Mouse (Mus musculus): ENCODE measurements at regions not wholly inside any gene's neighbourhood (a gene's known extent, or its start where the extent isn't known, plus 50 kb on each side); places are given as distances from the start of the nearest gene placed in this dataset.
A peak's percentile ranks its signal among the peaks of the same experiment; 100 is the strongest.
"Not testable (repeated sequence)": the region's sequence is repeated elsewhere in the genome, so short reads cannot be mapped to it uniquely, and the experiment has no call there.

DNA sequence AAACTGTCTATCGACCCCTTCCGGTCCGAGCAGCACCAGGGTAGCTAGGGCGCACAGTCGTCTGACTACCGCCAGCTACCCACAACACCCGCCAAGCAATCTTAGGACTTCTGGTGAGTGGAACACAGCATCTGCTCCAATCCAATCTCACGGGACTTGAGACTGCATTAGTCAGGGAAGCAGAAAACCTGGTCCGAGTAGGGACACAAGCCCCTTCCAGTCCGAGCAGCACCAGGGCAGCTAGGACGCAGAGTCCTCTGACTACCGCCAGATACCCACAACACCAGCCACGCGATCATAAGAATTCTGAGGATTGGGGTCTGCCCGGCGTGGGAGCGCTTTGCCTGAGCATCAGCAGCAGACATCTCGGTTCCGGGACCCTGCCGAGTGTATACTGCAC lies 79.6 kb downstream of the Gm10715 start:
- DNase-seq (ENCODE audit: low spot score): not testable (repeated sequence)

DNA sequence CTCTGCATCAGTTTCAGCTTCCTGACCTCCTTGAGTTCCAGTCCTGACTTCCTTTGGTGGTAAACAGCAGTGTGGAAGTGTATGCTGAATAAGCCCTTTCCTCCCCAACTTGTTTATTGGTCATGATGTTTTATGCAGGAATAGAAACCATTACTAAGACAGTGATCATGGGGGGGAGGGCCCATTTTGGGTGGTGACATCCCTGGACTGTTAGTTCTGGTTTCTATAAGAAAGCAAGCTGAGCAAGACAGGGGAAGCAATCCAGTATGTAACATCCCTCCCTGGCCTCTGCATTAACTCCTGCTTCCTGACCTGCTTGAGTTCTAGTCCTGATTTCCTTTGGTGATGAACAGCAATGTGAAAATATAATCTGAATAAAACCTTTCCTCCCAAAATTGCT lies 124.5 kb downstream of the Gm10715 start:
- DNase-seq (ENCODE audit: low spot score): no peak

DNA sequence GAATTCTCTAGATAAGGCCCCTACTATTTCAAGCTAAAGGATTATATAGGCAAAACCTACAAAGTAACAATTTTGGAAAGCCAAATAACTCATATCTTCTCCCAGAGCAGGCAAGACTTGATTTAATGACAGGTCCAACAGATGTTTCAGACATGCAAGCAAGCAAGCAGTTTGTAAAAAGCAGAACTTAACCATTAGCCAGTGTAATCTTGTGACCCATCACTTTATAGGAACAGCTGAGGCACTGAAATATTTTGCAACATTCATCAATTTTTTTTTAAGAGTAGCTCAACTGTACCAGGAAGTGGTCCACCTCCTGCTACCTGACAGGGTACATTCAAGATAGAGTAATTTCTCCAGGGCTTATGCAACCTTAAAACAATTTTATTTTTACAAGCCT lies 147.7 kb downstream of the Gm10715 start:
- no peak for DNase-seq (ENCODE audit: low spot score)

DNA sequence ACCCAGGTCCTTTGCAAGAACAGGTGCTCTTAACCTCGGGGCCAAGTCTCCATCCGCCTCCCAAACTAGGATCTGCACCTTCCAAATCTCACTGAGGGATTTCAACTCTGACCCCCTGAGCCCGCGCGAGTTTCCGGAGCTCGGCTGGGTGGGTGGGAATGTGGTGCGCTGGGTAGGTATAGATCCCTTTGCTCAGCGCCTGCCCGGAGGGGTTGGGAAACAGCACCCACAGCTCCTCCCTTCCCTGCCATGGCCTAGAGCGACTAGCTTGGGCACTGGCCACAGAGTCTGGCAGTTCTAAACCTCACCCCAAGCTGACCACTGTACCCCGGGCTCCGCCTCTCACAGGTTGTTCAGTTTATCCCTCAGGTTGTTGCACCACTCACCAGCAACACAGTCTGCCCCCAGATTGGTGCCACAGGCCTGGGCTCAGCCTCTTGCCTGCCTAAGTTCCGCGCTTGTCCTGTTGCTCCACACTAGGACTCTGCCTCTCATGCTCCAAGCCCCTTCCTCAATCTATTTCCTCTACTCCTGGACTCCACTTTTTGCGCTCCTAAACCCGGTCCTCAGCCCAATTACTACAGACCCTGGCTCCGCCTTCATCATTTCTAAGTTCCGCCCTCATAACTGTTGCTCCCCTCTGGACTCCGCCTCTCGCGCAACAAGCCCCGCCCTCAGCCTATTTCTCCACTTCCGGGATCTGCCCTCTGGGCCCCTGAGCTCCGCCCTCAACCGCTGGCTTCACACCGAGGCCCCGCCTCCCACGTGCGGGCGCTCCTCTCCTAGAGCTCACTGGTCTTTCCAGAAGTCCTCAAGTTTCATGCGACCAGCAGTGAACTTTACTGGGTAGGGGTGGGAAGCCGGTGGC lies 135.6 kb upstream of the Alkbh8 start:
- DNase-seq (ENCODE audit: low spot score): no peak

DNA sequence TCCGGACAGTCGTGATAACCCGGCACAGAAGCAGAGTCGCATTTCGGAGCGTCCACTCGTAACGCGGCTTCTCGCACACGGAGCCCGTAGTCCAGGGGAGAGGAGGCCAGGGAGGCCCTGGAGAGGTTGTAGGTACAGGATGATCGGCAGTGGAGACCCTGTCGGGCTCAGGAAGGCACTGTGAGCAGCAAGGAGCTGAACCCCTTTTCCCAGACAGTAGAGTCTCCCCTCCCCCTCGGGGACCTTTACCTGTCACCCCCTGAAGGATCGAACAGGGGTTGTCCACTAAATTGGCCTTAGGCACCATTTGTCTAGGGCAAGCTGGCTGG lies 135.0 kb upstream of the Alkbh8 start:
- not testable (repeated sequence) for DNase-seq (ENCODE audit: low spot score)

DNA sequence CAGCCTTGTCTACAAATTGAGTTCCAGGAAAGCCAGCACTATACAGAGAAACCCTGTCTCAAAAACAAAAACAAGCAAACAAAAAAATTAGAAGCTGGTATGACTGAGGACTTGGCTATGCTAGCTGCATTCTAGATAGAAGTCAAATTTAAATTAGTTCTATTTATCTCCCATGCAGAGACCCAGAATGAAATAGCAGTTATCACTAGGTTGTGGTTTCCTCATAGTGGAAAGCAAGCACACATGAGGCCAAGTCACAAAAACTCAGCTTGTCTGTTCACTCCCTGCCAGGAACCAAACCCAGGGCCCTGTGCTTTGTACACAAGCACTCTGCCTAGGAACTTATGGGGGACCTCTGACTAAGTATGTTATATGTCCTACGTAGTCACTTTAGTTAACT lies 126.8 kb upstream of the Alkbh8 start:
- not testable (repeated sequence) for DNase-seq (ENCODE audit: low spot score)

DNA sequence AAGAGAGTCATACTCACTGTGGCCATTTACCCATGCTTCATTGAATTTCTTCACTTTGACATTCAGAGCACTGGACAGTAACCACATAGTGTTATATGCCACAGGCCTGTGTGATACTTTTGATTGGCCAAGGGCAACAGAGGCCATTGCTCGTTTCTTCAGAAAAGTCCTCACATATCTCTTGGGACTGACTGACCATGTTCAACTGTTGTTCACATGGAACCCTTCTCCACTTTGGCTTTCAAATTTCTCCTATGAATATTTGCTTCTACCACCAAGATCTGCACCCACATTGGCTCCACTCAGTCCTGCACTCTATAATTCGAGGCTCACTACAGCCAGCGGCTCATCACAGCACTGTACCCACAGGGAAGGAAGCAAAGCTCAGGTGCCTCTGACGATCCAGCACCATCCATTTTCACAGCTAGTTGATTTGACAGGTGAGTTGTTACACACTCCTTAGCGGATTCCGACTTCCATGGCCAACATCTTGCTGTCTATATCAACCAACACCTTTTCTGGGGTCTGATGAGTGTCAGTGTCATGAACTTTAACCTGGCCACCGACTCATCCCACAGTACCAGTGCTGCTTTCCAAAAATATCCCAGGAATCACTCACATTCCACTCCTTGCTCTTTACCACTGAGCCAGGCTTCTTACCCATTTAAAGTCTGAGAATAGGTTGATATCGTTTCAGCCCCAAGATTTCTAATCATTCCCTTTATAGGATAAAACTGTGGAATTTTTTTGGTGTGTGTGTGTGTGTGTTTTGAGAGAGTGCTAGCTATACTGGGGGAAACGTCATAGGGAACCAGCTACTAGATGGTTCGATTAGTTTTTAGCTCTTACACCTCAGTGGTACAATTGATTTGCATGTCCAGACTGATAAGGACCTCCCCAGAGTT lies 76.3 kb upstream of the Alkbh8 start:
- DNase-seq (ENCODE audit: low spot score): peak; percentile 69

DNA sequence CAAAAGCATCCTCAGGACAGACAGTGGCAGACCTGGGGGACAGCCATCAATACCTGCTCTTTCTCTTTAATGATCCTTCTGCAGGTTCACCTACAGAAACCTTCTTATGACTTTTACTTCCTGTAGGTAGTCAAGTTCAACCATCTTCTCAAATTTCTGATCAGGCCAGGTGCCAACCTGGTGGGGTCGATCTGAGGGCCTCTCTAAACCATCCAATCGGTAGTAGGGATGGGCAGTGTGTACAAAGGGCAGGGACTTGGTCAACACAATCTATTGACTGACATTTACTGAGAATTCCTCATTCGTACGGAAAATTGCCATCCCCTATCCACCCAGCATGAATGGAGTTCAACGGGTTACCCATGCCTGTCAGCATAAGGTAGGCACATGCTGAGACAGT lies 74.8 kb upstream of the Alkbh8 start:
- no peak for DNase-seq (ENCODE audit: low spot score)

DNA sequence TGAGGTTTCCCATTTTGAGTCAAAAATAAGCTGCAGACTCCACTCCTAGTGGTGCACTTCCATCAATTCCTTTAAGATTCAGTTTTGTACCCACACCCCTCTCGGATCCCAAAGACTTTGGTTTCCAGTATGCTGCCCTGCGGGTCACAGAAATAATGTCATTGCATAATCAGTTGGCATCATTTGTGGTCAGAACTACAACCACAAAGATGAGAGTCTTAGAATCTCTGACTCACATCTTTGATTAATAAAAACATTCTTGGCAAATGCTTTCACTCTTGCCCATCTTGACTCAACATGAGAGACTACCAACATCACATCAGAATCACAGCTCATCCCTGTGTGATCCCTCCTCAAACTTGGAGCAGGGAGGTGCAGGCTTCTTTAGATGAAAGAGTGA lies 74.1 kb upstream of the Alkbh8 start:
- DNase-seq (ENCODE audit: low spot score): no peak

DNA sequence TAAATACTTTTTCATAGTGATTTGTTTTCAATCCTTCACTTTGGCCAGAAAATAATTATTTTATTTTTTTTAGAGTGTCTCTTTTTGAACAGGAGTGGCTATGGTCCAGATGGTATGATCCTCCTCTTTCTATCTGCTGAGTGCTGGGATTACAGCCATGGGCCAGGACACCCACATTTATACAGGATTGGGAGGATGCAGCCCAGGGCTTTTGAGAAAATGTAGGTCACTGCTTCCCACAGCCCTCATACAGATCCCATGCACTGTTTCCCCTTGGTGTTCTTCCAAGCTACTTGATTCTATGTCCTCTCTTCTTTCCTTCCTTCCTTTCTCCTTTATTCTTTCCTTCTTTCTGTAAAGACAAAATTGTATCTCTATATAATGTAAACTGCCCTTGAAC lies 70.5 kb upstream of the Alkbh8 start:
- DNase-seq (ENCODE audit: low spot score): no peak

DNA sequence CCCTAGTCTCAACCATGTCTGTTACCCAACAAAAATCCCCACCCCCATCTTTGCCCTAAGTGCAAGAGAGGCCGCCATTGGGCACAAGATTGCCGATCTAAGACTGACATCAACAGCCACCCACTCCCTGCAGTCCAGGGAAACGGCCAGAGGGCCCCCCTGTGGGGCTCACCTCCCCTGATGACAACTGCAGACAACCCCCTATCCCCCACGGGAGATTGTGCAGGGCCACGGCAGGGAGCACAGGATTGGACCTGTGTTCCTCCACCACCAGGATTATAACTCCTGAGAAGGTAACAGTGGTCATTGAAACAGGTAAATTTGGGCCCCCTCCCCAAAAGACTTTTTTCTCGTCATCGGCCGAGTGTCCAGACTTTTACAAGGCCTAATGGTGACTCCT lies 54.4 kb upstream of the Alkbh8 start:
- DNase-seq (ENCODE audit: low spot score): not testable (repeated sequence)

DNA sequence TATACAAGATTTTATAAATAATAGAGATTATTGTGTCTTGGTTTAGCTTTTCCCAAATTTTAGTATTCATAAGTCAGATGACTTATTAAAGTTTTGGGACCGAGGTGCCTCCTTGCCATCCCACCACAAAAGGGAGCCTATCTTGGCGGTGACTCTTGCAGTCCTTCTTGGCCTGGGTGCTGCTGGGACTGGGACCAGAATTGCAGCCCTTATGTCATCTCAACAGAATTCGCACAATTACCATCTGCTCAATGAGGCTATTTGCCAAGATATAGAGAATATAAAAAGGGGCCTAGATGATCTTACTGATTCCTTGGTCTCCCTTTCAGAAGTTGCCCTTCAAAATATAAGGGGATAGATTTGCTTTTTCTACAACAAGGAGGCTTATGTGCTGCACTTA lies 53.0 kb upstream of the Alkbh8 start:
- DNase-seq (ENCODE audit: low spot score): not testable (repeated sequence)

DNA sequence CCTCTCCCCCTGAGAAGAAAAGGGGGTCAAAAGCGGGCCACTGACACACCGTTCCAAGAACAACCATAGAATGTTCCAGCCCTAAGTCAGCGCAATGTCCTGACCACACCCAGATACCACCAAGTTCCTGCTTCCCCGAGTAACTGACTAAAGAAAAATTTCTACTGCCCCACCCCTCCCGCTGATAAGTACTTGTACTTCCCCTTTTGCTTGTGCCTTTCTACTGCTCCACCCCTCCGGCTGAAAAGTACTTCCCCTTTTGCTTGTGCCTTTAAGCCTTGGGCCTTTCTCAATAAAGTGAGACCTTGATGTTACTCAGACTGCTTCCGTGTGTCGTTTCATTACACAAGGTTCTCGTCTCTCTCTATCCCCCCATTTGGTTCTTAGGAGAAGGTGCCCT lies 51.6 kb upstream of the Alkbh8 start:
- not testable (repeated sequence) for DNase-seq (ENCODE audit: low spot score)
